Mouse (Mus musculus) retina, postnatal 7 days (tissue): ENCODE data around the gene Tprkb.
"Not testable (repeated sequence)": the region's sequence is repeated elsewhere in the genome, so short reads cannot be mapped to it uniquely, and the experiment has no call there.

Experiments
- DNase-seq: peaks from one replicate; pipeline ENCODE4 v3.0.0-alpha.2; 2012; ENCODE audit warnings: low read depth, low spot score

The Tprkb gene

GRCm38 (mm10) chr6:85972699-85973098 lies 61.0 kb downstream of the Tprkb start:
- DNase-seq = no peak

GRCm38 (mm10) chr6:85973336-85973735 lies 61.7 kb downstream of the Tprkb start:
- no peak for DNase-seq

- no peak for DNase-seq
These were observed 63.4 kb downstream of the Tprkb start for GRCm38 (mm10) chr6:85974941-85975617.

- no peak for DNase-seq
These were observed 64.1 kb downstream of the Tprkb start for GRCm38 (mm10) chr6:85975761-85976160.

- DNase-seq = no peak
These were observed 64.6 kb downstream of the Tprkb start for GRCm38 (mm10) chr6:85976242-85976641.

- DNase-seq = not testable (repeated sequence)
These were observed 67.1 kb downstream of the Tprkb start for GRCm38 (mm10) chr6:85978736-85979135.
